Comparison of ENCODE assay signal across 8 mouse cellular contexts in genomic region chr4:34882818-34883217, GRCm38 (mm10). TPM values are rescaled to one million over a fixed set of nuclear protein-coding genes. Genes with fewer than 3 reads are reported as not detected.
DNase-seq lines count a peak whose midpoint lies in the region; ATAC-seq and TF ChIP-seq lines count a peak whose summit lies in the region.

Zfp292 (minus strand) TSS chr4:34882960.

- H3K4me2 ChIP-seq in forebrain, embryonic 11.5 days (ENCODE audit: low read depth, low read length, severe bottlenecking) = peak within 1 kb of the TSS; percentile 63
- H3K4me2 ChIP-seq in heart, embryonic 16.5 days (ENCODE audit: low read depth, low read length) = peak within 1 kb of the TSS; percentile 91
- peak within 1 kb of the TSS; percentile 96 for H3K4me2 ChIP-seq in liver, embryonic 15.5 days
- H3K4me2 ChIP-seq in neural tube, embryonic 11.5 days (ENCODE audit: low read depth) = peak within 1 kb of the TSS; percentile 70
- H3K4me2 ChIP-seq in stomach, embryonic 16.5 days (ENCODE audit: low read depth, low read length) = peak within 1 kb of the TSS; percentile 76

- peaks cover 2% of the 10 kb centered on the region for H3K4me1 ChIP-seq in ES-Bruce4 (ENCODE audit: control insufficient read depth, insufficient read depth, low read length)
- H3K4me1 ChIP-seq in forebrain, embryonic 11.5 days (replicated peaks; ENCODE audit: control insufficient read depth, insufficient read depth, low read length) = peaks cover 2% of the 10 kb centered on the region; the same call in 1 of the 2 replicates
- peaks cover 29% of the 10 kb centered on the region for H3K4me1 ChIP-seq in heart, embryonic 16.5 days (ENCODE audit: control insufficient read depth, insufficient read depth, low read length)
- peaks cover 43% of the 10 kb centered on the region for H3K4me1 ChIP-seq in liver, embryonic 15.5 days (replicated peaks)
- H3K4me1 ChIP-seq in neural tube, embryonic 11.5 days (ENCODE audit: control insufficient read depth, insufficient read depth, low read length) = peaks cover 12% of the 10 kb centered on the region
- H3K4me1 ChIP-seq in stomach, embryonic 16.5 days (ENCODE audit: control insufficient read depth, insufficient read depth, low read length) = peaks cover 15% of the 10 kb centered on the region

- H3K4me3 ChIP-seq in ES-Bruce4 (ENCODE audit: low read depth, low read length) = peak within 1 kb of the TSS; percentile 83
- H3K4me3 ChIP-seq in forebrain, embryonic 11.5 days (ENCODE audit: low read depth, low read length) = peak within 1 kb of the TSS; percentile 96
- H3K4me3 ChIP-seq in heart, embryonic 16.5 days (ENCODE audit: low read length) = peak within 1 kb of the TSS; percentile 95
- peak within 1 kb of the TSS; percentile 94 for H3K4me3 ChIP-seq in liver, embryonic 15.5 days (replicated peaks)
- H3K4me3 ChIP-seq in neural tube, embryonic 11.5 days (ENCODE audit: low read depth, low read length) = peak within 1 kb of the TSS; percentile 95
- peak within 1 kb of the TSS; percentile 67 for H3K4me3 ChIP-seq in stomach, embryonic 16.5 days (replicated peaks; ENCODE audit: low read length)

- no peak for TF ChIP-seq CTCF in ES-Bruce4 (IDR thresholded peaks at IDR 0.05; ENCODE audit: low read depth, low read length)

- H3K36me3 ChIP-seq in ES-Bruce4 (ENCODE audit: control insufficient read depth, insufficient read depth, low read length, poor library complexity, severe bottlenecking) = no peaks in the 10 kb centered on the region
- H3K36me3 ChIP-seq in forebrain, embryonic 11.5 days (ENCODE audit: control insufficient read depth, insufficient read depth, low read length) = no peaks in the 10 kb centered on the region
- no peaks in the 10 kb centered on the region for H3K36me3 ChIP-seq in heart, embryonic 16.5 days (ENCODE audit: control insufficient read depth, insufficient read depth)
- H3K36me3 ChIP-seq in liver, embryonic 15.5 days (replicated peaks) = peaks cover 2% of the 10 kb centered on the region; the same call in 1 of the 2 replicates
- H3K36me3 ChIP-seq in neural tube, embryonic 11.5 days (ENCODE audit: control insufficient read depth, insufficient read depth, low read length) = no peaks in the 10 kb centered on the region
- H3K36me3 ChIP-seq in stomach, embryonic 16.5 days (ENCODE audit: control insufficient read depth, insufficient read depth, low read length) = no peaks in the 10 kb centered on the region

- ATAC-seq in forebrain, embryonic 11.5 days (replicated peaks; ENCODE audit: low FRiP score) = peak; percentile 96
- ATAC-seq in heart, embryonic 16.5 days (replicated peaks; ENCODE audit: extremely low read depth, insufficient read depth, low FRiP score) = peak; percentile 88
- ATAC-seq in liver, embryonic 15.5 days (ENCODE audit: insufficient read depth) = peak; percentile 84
- ATAC-seq in neural tube, embryonic 11.5 days (ENCODE audit: insufficient read depth, low FRiP score, low TSS enrichment) = peak; percentile 95
- peak; percentile 93 for ATAC-seq in stomach, embryonic 16.5 days (ENCODE audit: insufficient read depth, low FRiP score)

- TF ChIP-seq POLR2A in ES-Bruce4 (IDR thresholded peaks at IDR 0.05; ENCODE audit: insufficient read depth, low read length) = peak; percentile 62

- DNase-seq in c-Kit-positive CD71-positive TER-119-positive erythroid progenitor cells, embryonic 14.5 days (ENCODE audit: low spot score) = peak; percentile 85
- peak; percentile 98 for DNase-seq in forebrain, embryonic 11.5 days (ENCODE audit: low spot score)
- DNase-seq in kidney, postnatal 36 days = peak; percentile 96 to 97
- DNase-seq in neural tube, embryonic 11.5 days (ENCODE audit: low spot score) = peak; percentile 96

- H3K27me3 ChIP-seq in ES-Bruce4 (ENCODE audit: control insufficient read depth, insufficient read depth, low read length, poor library complexity, severe bottlenecking) = no peaks in the 10 kb centered on the region
- H3K27me3 ChIP-seq in forebrain, embryonic 11.5 days (ENCODE audit: control insufficient read depth, insufficient read depth, low read length) = no peaks in the 10 kb centered on the region
- H3K27me3 ChIP-seq in heart, embryonic 16.5 days (ENCODE audit: control insufficient read depth, insufficient read depth, low read length) = no peaks in the 10 kb centered on the region
- H3K27me3 ChIP-seq in liver, embryonic 15.5 days = no peaks in the 10 kb centered on the region
- no peaks in the 10 kb centered on the region for H3K27me3 ChIP-seq in neural tube, embryonic 11.5 days (ENCODE audit: control insufficient read depth, insufficient read depth, low read length)
- H3K27me3 ChIP-seq in stomach, embryonic 16.5 days (ENCODE audit: control insufficient read depth, insufficient read depth, low read length) = no peaks in the 10 kb centered on the region

- H3K9me3 ChIP-seq in ES-Bruce4 (replicated peaks; ENCODE audit: control insufficient read depth, insufficient read depth, low read length, poor library complexity, severe bottlenecking) = no peaks in the 10 kb centered on the region
- H3K9me3 ChIP-seq in forebrain, embryonic 11.5 days (ENCODE audit: control insufficient read depth, low read length) = no peaks in the 10 kb centered on the region
- H3K9me3 ChIP-seq in heart, embryonic 16.5 days (replicated peaks; ENCODE audit: control insufficient read depth, low read length) = no peaks in the 10 kb centered on the region
- H3K9me3 ChIP-seq in liver, embryonic 15.5 days (replicated peaks) = no peaks in the 10 kb centered on the region
- H3K9me3 ChIP-seq in neural tube, embryonic 11.5 days (ENCODE audit: control insufficient read depth, low read length) = no peaks in the 10 kb centered on the region
- H3K9me3 ChIP-seq in stomach, embryonic 16.5 days (replicated peaks; ENCODE audit: control insufficient read depth, low read length) = no peaks in the 10 kb centered on the region

- peak within 1 kb of the TSS; percentile 85 for H3K9ac ChIP-seq in ES-Bruce4 (ENCODE audit: low read depth, poor library complexity, severe bottlenecking)
- H3K9ac ChIP-seq in forebrain, embryonic 11.5 days (ENCODE audit: low read length) = peak within 1 kb of the TSS; percentile 99
- H3K9ac ChIP-seq in heart, embryonic 16.5 days (ENCODE audit: low read length) = peak within 1 kb of the TSS; percentile 99
- H3K9ac ChIP-seq in liver, embryonic 15.5 days = peak within 1 kb of the TSS; percentile 87
- peak within 1 kb of the TSS; percentile 99 for H3K9ac ChIP-seq in neural tube, embryonic 11.5 days (ENCODE audit: low read length)
- peak within 1 kb of the TSS; percentile 92 for H3K9ac ChIP-seq in stomach, embryonic 16.5 days (ENCODE audit: low read length)

- under 1% methylated on average over 44 of the region's 44 CpGs for WGBS in forebrain, embryonic 11.5 days
- WGBS in heart, embryonic 16.5 days = under 1% methylated on average over 42 of the region's 44 CpGs
- WGBS in liver, embryonic 15.5 days (ENCODE audit: insufficient replicate concordance) = under 1% methylated on average over 44 of the region's 44 CpGs
- under 1% methylated on average over 36 of the region's 44 CpGs for WGBS in neural tube, embryonic 11.5 days
- WGBS in stomach, embryonic 16.5 days = under 1% methylated on average over 44 of the region's 44 CpGs

- TF ChIP-seq EP300 in ES-Bruce4 (IDR thresholded peaks at IDR 0.05; ENCODE audit: insufficient read depth, low read depth, low read length) = peak; percentile 87

- peak within 1 kb of the TSS; percentile 82 for H3K27ac ChIP-seq in ES-Bruce4 (ENCODE audit: insufficient read depth, low read length)
- H3K27ac ChIP-seq in forebrain, embryonic 11.5 days (ENCODE audit: low read depth, low read length) = peak within 1 kb of the TSS; percentile 99
- peak within 1 kb of the TSS; percentile 91 for H3K27ac ChIP-seq in heart, embryonic 16.5 days (ENCODE audit: low read length)
- H3K27ac ChIP-seq in liver, embryonic 15.5 days (replicated peaks) = peak within 1 kb of the TSS; percentile 92
- H3K27ac ChIP-seq in neural tube, embryonic 11.5 days (ENCODE audit: low read depth, low read length) = peak within 1 kb of the TSS; percentile 99
- peak within 1 kb of the TSS; percentile 95 for H3K27ac ChIP-seq in stomach, embryonic 16.5 days (ENCODE audit: low read length)

RNA-seq across cellular contexts. Expression of gene Zfp292, which starts in this region (rescaled TPM):
- 32.7 and 36.9 TPM in 2 replicates for polyA plus RNA-seq in ES-Bruce4 (2011; ENCODE audit: insufficient read depth, insufficient read length, low read depth, missing spikeins)
- 37.7 and 43.6 TPM in 2 replicates for polyA plus RNA-seq in forebrain, embryonic 11.5 days (2014; fragmentation: Nextera tagmentation; extraction: Ambion mirVana)
- polyA plus RNA-seq in heart, embryonic 16.5 days (2015; fragmentation: Nextera tagmentation; extraction: Ambion mirVana) = 12.4 and 13.0 TPM in 2 replicates
- 3.8 and 4.3 TPM in 2 replicates for polyA plus RNA-seq in liver, embryonic 15.5 days (2015; fragmentation: Nextera tagmentation; extraction: Ambion mirVana)
- 38.4 and 38.8 TPM in 2 replicates for polyA plus RNA-seq in neural tube, embryonic 11.5 days (2014; fragmentation: Nextera tagmentation; extraction: Ambion mirVana)
- 14.0 and 14.8 TPM in 2 replicates for polyA plus RNA-seq in stomach, embryonic 16.5 days (2015; fragmentation: Nextera tagmentation; extraction: Ambion mirVana)

Comparison
In these comparisons a context has a peak if more than half of its experiments do, and no peak if none do; other contexts are left out.
1. Peak in every context shown above with its lines: DNase-seq, ATAC-seq, H3K4me3 ChIP-seq and H3K27ac ChIP-seq.